ENCODE assay signal across 9 mouse cellular contexts in genomic region chr2:26570034-26570433, GRCm38 (mm10). TPM values are rescaled to one million over a fixed set of nuclear protein-coding genes. Genes with fewer than 3 reads are reported as not detected.
A peak's percentile ranks its signal among the peaks of the same experiment; 100 is the strongest.
DNase-seq lines count a peak whose midpoint lies in the region; ATAC-seq and TF ChIP-seq lines count a peak whose summit lies in the region.
"Had no signal": no experiment of that assay in that cellular context is flagged by ENCODE, and none has a peak within 500 bp of the region (broad histone marks: within the 10 kb centered on the region; RNA-seq: fewer than 3 reads in every experiment).

No protein-coding gene starts in this region.

- TF ChIP-seq POLR2A in bone marrow macrophage, adult 2 months (IDR thresholded peaks at IDR 0.05; ENCODE audit: borderline replicate concordance, low read depth, low read length), result no peak

- no peak overlapping the region for H3K9ac ChIP-seq in heart, embryonic 11.5 days (ENCODE audit: low read depth, low read length)
- H3K9ac ChIP-seq in midbrain, postnatal 0 days (replicated peaks; ENCODE audit: low read length, poor library complexity, severe bottlenecking), result no peak overlapping the region
- H3K9ac ChIP-seq: liver, embryonic 13.5 days had no signal

- peaks cover 7% of the 10 kb centered on the region for H3K27me3 ChIP-seq in C2C12 (ENCODE audit: control insufficient read depth, insufficient read depth, insufficient read length)
- no peaks in the 10 kb centered on the region for H3K27me3 ChIP-seq in heart, embryonic 11.5 days (ENCODE audit: control insufficient read depth, insufficient read depth, low read length)
- no peaks in the 10 kb centered on the region for H3K27me3 ChIP-seq in midbrain, postnatal 0 days (ENCODE audit: insufficient read depth, low read length)
- H3K27me3 ChIP-seq: liver, embryonic 13.5 days had no signal

- H3ac ChIP-seq in C2C12 (ENCODE audit: control insufficient read depth, insufficient read length, low read depth), result no peak overlapping the region

- H3K4me3 ChIP-seq in C2C12 (ENCODE audit: insufficient read depth, poor library complexity, severe bottlenecking), result no peak overlapping the region
- no peak overlapping the region for H3K4me3 ChIP-seq in bone marrow macrophage, adult 2 months (ENCODE audit: insufficient read depth, low read length)
- H3K4me3 ChIP-seq in heart, embryonic 11.5 days (ENCODE audit: low read depth, low read length), result no peak overlapping the region
- no peak overlapping the region for H3K4me3 ChIP-seq in midbrain, postnatal 0 days (ENCODE audit: low read depth, low read length)
- H3K4me3 ChIP-seq: liver, embryonic 13.5 days had no signal

- no peaks in the 10 kb centered on the region for H3K79me3 ChIP-seq in C2C12 (ENCODE audit: low read depth)

- no peak for ATAC-seq in heart, embryonic 11.5 days (replicated peaks; ENCODE audit: insufficient number of reproducible peaks, low FRiP score, low TSS enrichment)
- ATAC-seq in midbrain, postnatal 0 days (ENCODE audit: low FRiP score), result no peak

- 6% methylated on average over 3 of the region's 3 CpGs for WGBS in heart, embryonic 11.5 days (ENCODE audit: insufficient replicate concordance)
- 10% methylated on average over 3 of the region's 3 CpGs for WGBS in midbrain, postnatal 0 days

- H3K36me3 ChIP-seq in C2C12 (ENCODE audit: control insufficient read depth, insufficient read depth), result no peaks in the 10 kb centered on the region
- no peaks in the 10 kb centered on the region for H3K36me3 ChIP-seq in heart, embryonic 11.5 days (ENCODE audit: control insufficient read depth, insufficient read depth, low read length)
- H3K36me3 ChIP-seq in midbrain, postnatal 0 days (ENCODE audit: insufficient read depth, low read length), result no peaks in the 10 kb centered on the region
- H3K36me3 ChIP-seq: liver, embryonic 13.5 days had no signal

- no peaks in the 10 kb centered on the region for H3K9me3 ChIP-seq in heart, embryonic 11.5 days (replicated peaks; ENCODE audit: control insufficient read depth, low read length)
- H3K9me3 ChIP-seq in midbrain, postnatal 0 days (ENCODE audit: low read length), result no peaks in the 10 kb centered on the region
- H3K9me3 ChIP-seq: liver, embryonic 13.5 days had no signal

- TF ChIP-seq CTCF in C2C12 (IDR thresholded peaks at IDR 0.05; ENCODE audit: control insufficient read depth, insufficient read depth, insufficient read length), result peak; percentile 32
- peak; percentile 80 for TF ChIP-seq CTCF in bone marrow macrophage, adult 2 months (IDR thresholded peaks at IDR 0.05; ENCODE audit: low read depth, low read length)
- TF ChIP-seq CTCF in midbrain, postnatal 0 days (IDR thresholded peaks at IDR 0.05), result peak; percentile 80

- intact Hi-C loops in left cerebral cortex, postnatal 25 days (cut with DNase I), result no loop called here

- H3K27ac ChIP-seq in bone marrow macrophage, adult 2 months (ENCODE audit: insufficient read depth, low read depth, low read length), result no peak overlapping the region
- peak overlapping the region; percentile 91 for H3K27ac ChIP-seq in heart, embryonic 11.5 days (ENCODE audit: low read depth, low read length)
- no peak overlapping the region for H3K27ac ChIP-seq in midbrain, postnatal 0 days (ENCODE audit: low read depth, low read length)

- DNase-seq in gastrocnemius, postnatal 10 days, result peak; percentile 64
- DNase-seq in gastrocnemius, postnatal 25 days, result no peak
- DNase-seq in left cerebral cortex, postnatal 25 days (ENCODE audit: low spot score in 2 of 2), result peak; percentile 39 to 47
- peak; percentile 74 for DNase-seq in midbrain, postnatal 0 days (ENCODE audit: low spot score)
- DNase-seq in spleen, adult 12 weeks (ENCODE audit: low spot score), result no peak
- DNase-seq: liver, embryonic 13.5 days had no signal

- 0 out of 2 replicates have a peak, but pooled peaks cover 2% of the 10 kb centered on the region for H3K4me1 ChIP-seq in bone marrow macrophage, adult 2 months (ENCODE audit: control insufficient read depth, insufficient read depth, low read length)
- H3K4me1 ChIP-seq in heart, embryonic 11.5 days (ENCODE audit: control insufficient read depth, insufficient read depth, low read length), result peaks cover 32% of the 10 kb centered on the region
- no peaks in the 10 kb centered on the region for H3K4me1 ChIP-seq in midbrain, postnatal 0 days (ENCODE audit: insufficient read depth, low read length)

- H3K79me2 ChIP-seq in C2C12 (ENCODE audit: control insufficient read depth, insufficient read depth), result no peaks in the 10 kb centered on the region

- no peak overlapping the region for H3K4me2 ChIP-seq in heart, embryonic 11.5 days
- no peak overlapping the region for H3K4me2 ChIP-seq in midbrain, postnatal 0 days (ENCODE audit: low read depth, low read length, poor library complexity, severe bottlenecking)
- H3K4me2 ChIP-seq: liver, embryonic 13.5 days had no signal

TF ChIP-seq in C2C12, 6 proteins besides CTCF, POLR2A, EP300 and RAD21:
- no peak for TF ChIP-seq CEBPB (IDR thresholded peaks at IDR 0.05; ENCODE audit: low read depth)
- no peak for TF ChIP-seq MYOD1 (IDR thresholded peaks at IDR 0.05; ENCODE audit: control insufficient read depth, insufficient read length, low read depth)
- no peak for TF ChIP-seq MYOG (IDR thresholded peaks at IDR 0.05; ENCODE audit: control insufficient read depth, extremely low read depth, insufficient read length)
- TF ChIP-seq FOSL1 (IDR thresholded peaks at IDR 0.05; ENCODE audit: insufficient read depth, low read length, poor library complexity, severe bottlenecking), result no peak
- no peak for TF ChIP-seq USF1 (IDR thresholded peaks at IDR 0.05; ENCODE audit: low read depth)
- no peak for TF ChIP-seq MAX (IDR thresholded peaks at IDR 0.05)
TF ChIP-seq in C2C12: peak in this region for 0.

RNA-seq across cellular contexts. Expression of gene Egfl7, which starts 9.8 kb away (rescaled TPM):
- 100 to 1,000 TPM; 104 to 147 TPM for total RNA-seq in gastrocnemius, postnatal 10 days (2021)
- total RNA-seq in gastrocnemius, postnatal 25 days (2021), result 10 to 100 TPM; 42.3 to 67.2 TPM
- polyA plus RNA-seq in C2C12 (2012; fragmentation: generic; extraction: Trizol), result 5.6 TPM
- polyA plus RNA-seq in bone marrow macrophage, adult 2 months (2012; ENCODE audit: insufficient read depth, insufficient read length, missing spikeins), result 1.5 TPM in 1 of 2 replicates, not detected in the other
- 145 and 157 TPM in 2 replicates for polyA plus RNA-seq in heart, embryonic 11.5 days (2014; fragmentation: Nextera tagmentation; extraction: Ambion mirVana)
- total RNA-seq in left cerebral cortex, postnatal 25 days (2021), result 10 to 100 TPM; 68.0 to 81.4 TPM
- total RNA-seq in midbrain, postnatal 0 days (2014; rRNA removed), result 69.9 and 83.0 TPM in 2 replicates
- polyA plus RNA-seq in midbrain, postnatal 0 days (2015; fragmentation: Nextera tagmentation; extraction: Ambion mirVana), result 63.2 and 70.9 TPM in 2 replicates

RNA-seq across cellular contexts. Expression of gene Gm20532, which starts 16.4 kb away (rescaled TPM):
- under 1 TPM in 1 of 2 experiments, not detected in 1; 0.40 TPM for total RNA-seq in gastrocnemius, postnatal 10 days (2021)
- total RNA-seq in gastrocnemius, postnatal 25 days (2021), result not detected
- polyA plus RNA-seq in C2C12 (2012; fragmentation: generic; extraction: Trizol), result not detected
- not detected in 2 replicates for polyA plus RNA-seq in bone marrow macrophage, adult 2 months (2012; ENCODE audit: insufficient read depth, insufficient read length, missing spikeins)
- polyA plus RNA-seq in heart, embryonic 11.5 days (2014; fragmentation: Nextera tagmentation; extraction: Ambion mirVana), result not detected in 2 replicates
- not detected for total RNA-seq in left cerebral cortex, postnatal 25 days (2021)
- total RNA-seq in midbrain, postnatal 0 days (2014; rRNA removed), result not detected in 2 replicates
- polyA plus RNA-seq in midbrain, postnatal 0 days (2015; fragmentation: Nextera tagmentation; extraction: Ambion mirVana), result 0.25 TPM in 1 of 2 replicates, not detected in the other
- polyA plus RNA-seq: liver, embryonic 13.5 days had no signal

RNA-seq across cellular contexts. Expression of gene Agpat2, which starts 34.2 kb away (rescaled TPM):
- 1 to 10 TPM; 9.3 to 9.4 TPM for total RNA-seq in gastrocnemius, postnatal 10 days (2021)
- 10 to 100 TPM in 1 of 2 experiments, 1 to 10 TPM in 1; 3.0 to 14.6 TPM for total RNA-seq in gastrocnemius, postnatal 25 days (2021)
- polyA plus RNA-seq in C2C12 (2012; fragmentation: generic; extraction: Trizol), result 37.9 TPM
- 35.3 and 38.5 TPM in 2 replicates for polyA plus RNA-seq in bone marrow macrophage, adult 2 months (2012; ENCODE audit: insufficient read depth, insufficient read length, missing spikeins)
- polyA plus RNA-seq in heart, embryonic 11.5 days (2014; fragmentation: Nextera tagmentation; extraction: Ambion mirVana), result 15.7 and 20.6 TPM in 2 replicates
- 1 to 10 TPM in 1 of 2 experiments, under 1 TPM in 1; 0.85 to 1.2 TPM for total RNA-seq in left cerebral cortex, postnatal 25 days (2021)
- 6.4 and 8.4 TPM in 2 replicates for total RNA-seq in midbrain, postnatal 0 days (2014; rRNA removed)
- polyA plus RNA-seq in midbrain, postnatal 0 days (2015; fragmentation: Nextera tagmentation; extraction: Ambion mirVana), result 5.0 and 6.3 TPM in 2 replicates

RNA-seq across cellular contexts. Expression of gene Notch1, which starts 53.6 kb away (rescaled TPM):
- total RNA-seq in gastrocnemius, postnatal 10 days (2021), result 10 to 100 TPM; 22.5 to 33.5 TPM
- total RNA-seq in gastrocnemius, postnatal 25 days (2021), result 1 to 10 TPM; 7.0 to 9.2 TPM
- polyA plus RNA-seq in C2C12 (2012; fragmentation: generic; extraction: Trizol), result 4.5 TPM
- 27.6 and 36.4 TPM in 2 replicates for polyA plus RNA-seq in bone marrow macrophage, adult 2 months (2012; ENCODE audit: insufficient read depth, insufficient read length, missing spikeins)
- 20.9 and 23.5 TPM in 2 replicates for polyA plus RNA-seq in heart, embryonic 11.5 days (2014; fragmentation: Nextera tagmentation; extraction: Ambion mirVana)
- 10 to 100 TPM; 17.4 to 28.9 TPM for total RNA-seq in left cerebral cortex, postnatal 25 days (2021)
- 48.9 and 65.8 TPM in 2 replicates for total RNA-seq in midbrain, postnatal 0 days (2014; rRNA removed)
- polyA plus RNA-seq in midbrain, postnatal 0 days (2015; fragmentation: Nextera tagmentation; extraction: Ambion mirVana), result 6.8 and 7.6 TPM in 2 replicates

RNA-seq across cellular contexts. Expression of gene Fam69b, which starts 58.2 kb away (rescaled TPM):
- total RNA-seq in gastrocnemius, postnatal 10 days (2021), result 1 to 10 TPM; 2.9 to 3.4 TPM
- 1 to 10 TPM; 1.3 to 2.5 TPM for total RNA-seq in gastrocnemius, postnatal 25 days (2021)
- polyA plus RNA-seq in C2C12 (2012; fragmentation: generic; extraction: Trizol), result 8.2 TPM
- not detected in 2 replicates for polyA plus RNA-seq in bone marrow macrophage, adult 2 months (2012; ENCODE audit: insufficient read depth, insufficient read length, missing spikeins)
- polyA plus RNA-seq in heart, embryonic 11.5 days (2014; fragmentation: Nextera tagmentation; extraction: Ambion mirVana), result 13.4 and 14.9 TPM in 2 replicates
- 10 to 100 TPM; 78.4 to 84.8 TPM for total RNA-seq in left cerebral cortex, postnatal 25 days (2021)
- 237 and 261 TPM in 2 replicates for total RNA-seq in midbrain, postnatal 0 days (2014; rRNA removed)
- 155 and 162 TPM in 2 replicates for polyA plus RNA-seq in midbrain, postnatal 0 days (2015; fragmentation: Nextera tagmentation; extraction: Ambion mirVana)

Comparison
In these comparisons a context has a peak if more than half of its experiments do, and no peak if none do; other contexts are left out.
1. DNase-seq: peak in gastrocnemius, postnatal 10 days (single experiment), left cerebral cortex, postnatal 25 days (2 of 2) and midbrain, postnatal 0 days (single experiment); none in gastrocnemius, postnatal 25 days (single experiment) and spleen, adult 12 weeks (single experiment).
2. Peak in every context shown above with its lines, with median percentiles within 50 percentile points of each other: CTCF ChIP-seq.